Mouse (Mus musculus): ENCODE measurements at regions not wholly inside any gene's neighbourhood (a gene's known extent, or its start where the extent isn't known, plus 50 kb on each side); places are given as distances from the start of the nearest gene placed in this dataset.
A peak's percentile ranks its signal among the peaks of the same experiment; 100 is the strongest.

DNA sequence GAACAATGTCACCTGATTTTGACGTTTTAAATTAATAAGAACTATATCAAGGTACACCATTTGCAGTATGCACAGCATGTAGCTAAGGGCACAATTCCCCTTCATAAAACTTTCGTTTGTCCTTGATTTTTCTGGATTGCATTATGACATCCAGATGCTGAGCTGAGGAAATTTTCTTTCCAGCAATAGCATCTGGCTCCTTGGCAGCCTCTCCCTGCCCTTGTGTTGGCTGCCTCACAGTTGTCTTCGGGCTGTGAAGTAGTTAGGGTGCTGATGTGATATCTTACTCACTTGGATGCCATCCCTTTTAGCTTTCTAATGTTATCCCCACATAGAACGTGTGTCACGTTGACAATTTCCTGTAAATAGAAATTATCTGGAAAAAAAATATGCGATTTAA, 729.2 kb downstream of the Dach1 start:
- no peak for DNase-seq

DNA sequence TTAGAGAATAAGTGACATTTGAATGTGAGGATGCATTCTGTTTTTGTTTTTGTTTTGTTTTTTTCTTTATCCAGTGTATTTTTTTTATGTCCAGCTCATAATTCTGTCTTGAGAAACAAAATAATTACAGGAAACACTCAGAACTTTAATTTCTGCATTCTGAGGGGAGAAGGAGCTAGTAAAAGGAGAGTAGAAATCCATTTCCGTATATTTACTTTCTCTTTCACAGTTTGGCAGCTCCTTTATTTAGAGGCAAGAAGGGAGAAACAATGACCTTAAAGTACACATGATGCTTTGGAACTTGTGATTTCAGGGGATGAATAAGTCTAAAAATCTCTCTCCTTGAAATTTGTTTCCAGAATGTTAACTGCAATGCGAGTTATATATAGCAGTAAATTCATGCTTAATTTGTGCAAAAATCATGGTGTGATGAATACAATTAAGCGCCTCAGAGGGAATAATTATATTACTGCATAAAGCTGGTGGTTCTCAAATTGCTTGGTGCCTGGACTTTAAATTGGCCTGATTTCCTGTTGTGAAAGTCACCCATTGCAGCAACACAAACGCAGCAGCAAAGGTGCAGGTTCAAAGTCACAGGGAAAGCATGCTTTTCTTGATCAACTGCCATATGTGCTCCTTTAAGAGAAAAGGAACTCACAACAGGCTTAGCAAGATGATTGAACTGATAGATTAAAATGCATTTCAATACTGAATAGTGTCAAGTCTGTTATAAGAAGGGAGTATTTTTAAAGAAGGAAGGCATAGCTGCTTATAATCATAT, 733.9 kb downstream of the Dach1 start:
- no peak for DNase-seq

DNA sequence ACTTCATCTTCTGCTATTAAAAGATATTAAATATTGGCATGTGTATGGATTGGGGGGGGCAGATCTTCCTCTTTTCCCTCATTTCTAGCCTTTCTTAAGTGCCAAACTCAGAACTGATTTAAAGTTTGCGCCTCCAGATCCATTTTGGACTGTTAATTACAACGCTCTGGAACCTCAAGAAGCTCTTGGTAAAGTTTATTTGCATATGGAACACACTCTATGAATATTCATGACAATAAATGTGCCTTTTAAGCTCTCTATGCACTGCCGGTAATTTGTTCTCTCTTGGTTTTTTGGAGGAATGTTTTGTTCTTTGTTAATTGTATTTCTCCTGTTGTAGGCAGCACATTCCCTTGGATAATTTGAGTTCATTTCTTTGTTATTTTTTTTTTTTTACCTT, 738.3 kb downstream of the Dach1 start:
- no peak for DNase-seq

DNA sequence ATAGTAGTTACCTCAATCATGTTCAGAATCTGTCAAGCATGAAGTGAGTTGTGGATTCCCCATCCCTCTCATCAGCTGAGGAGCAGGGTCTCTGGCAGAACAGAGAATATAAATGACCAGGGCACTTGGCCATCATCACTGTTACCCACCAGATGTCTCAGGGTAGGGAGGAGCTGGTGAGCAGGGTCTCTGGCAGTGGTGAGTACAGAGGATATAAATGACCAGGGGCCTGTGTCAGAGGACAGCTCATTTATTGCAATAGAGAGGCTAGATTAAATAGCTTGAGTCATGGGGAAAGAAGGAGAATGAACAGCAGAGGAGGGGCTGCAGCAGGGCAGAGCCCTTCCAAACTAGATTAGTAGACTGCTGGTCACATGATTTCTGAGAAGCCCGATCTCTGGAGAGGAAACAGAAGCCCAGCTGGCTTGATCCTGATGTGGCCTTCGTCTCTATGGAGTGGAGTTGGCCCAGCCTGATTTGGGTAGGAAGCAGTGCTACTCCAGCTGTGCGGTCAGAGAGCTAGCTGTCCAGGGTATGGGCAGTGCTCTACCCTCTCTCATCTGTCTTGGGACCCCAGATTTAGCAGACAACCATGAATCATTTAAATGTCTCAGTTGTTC, 766.3 kb downstream of the Dach1 start:
- peak; percentile 86 for DNase-seq

DNA sequence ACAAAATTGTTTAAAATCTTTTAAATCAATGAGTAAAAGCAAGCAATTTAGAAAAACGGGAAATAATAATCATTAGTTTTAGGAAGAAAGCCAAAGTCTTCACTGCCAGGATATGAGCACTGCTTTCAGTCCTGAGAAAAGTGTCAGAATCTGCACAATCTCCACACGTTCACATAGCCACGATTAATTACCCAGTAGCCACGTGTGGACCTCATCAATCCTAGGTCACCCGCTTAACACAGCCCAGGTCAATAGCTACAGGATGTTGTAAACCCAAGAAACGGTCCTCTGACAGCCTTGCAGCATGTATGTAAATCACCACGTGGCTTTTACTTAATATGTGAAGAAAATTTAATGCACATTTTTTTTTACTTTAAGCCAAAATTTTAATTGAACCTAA, 773.2 kb downstream of the Dach1 start:
- peak; percentile 14 for DNase-seq

DNA sequence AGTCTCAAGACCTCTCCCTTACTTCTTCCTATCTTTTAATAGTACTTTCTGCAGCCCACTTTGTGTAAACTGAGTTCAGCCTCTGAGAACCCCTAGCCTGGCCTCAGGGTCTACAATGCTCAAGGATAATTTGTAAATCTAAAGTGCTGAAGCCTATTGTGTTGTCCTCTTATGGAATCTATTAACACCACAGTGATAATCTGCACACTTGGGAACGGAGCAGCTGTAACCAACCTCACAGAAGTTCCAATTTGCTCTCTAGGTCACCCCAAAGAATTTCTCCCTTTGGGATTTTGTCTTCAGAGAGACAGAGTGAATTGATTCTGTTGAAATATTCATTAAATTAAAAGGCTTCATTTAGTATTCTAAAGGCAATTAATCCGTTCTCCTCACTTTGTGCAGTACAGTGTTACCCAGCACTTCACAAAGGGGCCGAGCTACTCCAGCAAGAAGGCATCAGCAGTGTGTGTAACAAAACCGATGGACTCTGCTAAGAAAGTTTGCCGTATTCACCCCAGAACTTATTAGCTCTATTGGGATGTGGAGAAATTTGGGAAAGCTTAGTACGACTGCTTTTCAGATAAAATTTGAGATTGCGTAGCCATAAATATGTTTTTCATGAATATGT, 773.7 kb downstream of the Dach1 start:
- peak; percentile 49 for DNase-seq

DNA sequence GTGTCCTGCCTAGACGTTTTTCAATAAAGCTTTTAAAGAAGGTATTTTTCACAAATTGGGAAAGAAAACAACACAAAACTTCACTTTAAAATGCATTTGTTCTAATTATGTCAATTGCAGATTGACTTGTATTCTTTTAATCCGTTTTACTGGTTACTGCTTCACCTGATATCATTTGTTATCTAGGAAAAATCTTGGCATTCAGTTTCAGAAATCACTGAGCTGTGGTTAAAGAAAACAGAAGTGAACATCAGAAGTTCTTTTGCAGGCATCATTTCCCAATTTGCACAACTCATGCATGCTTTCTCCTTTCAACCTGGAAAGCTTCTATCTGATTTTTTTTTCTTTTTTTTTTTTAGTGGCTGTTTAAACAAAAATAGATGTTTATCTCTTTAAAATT, 780.6 kb downstream of the Dach1 start:
- no peak for DNase-seq

DNA sequence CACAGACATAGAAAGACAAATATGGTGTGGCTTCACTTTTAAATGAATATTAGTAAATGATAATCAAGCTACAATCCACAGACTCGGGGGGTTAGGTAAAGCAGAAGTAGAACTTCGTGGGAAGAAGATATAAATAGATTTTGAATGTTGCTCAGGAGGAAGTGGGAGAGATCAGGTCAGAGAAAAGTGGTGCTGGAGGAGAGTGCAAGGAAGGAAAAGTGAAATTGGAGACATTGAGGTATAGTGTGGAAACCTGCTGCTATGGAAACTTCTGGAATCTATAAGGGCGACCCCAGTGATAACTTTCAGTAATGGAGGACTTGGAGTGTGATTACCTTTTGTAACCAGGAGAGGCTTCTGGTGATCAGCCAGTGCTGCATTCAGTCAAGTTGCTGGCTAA, 789.4 kb downstream of the Dach1 start:
- DNase-seq = no peak

DNA sequence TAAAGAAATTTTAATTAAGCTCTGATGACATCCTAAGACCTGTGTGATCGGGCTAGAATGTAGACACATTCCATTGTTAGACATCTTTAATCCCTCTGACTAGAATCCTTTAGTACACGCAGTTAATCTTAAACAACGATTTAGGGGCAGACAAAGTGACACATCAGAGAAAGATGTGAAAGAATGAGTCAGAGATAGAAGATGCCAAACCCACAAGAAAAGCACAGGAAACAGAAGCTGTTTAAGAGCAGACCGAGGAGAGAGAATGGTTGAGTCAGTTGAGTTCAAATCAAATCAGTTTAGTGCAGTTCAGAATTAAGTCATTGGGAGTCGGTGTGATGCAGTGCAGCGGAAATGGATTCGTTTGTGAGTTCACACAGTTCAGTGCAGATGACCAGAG, 812.6 kb downstream of the Dach1 start:
- DNase-seq = no peak

DNA sequence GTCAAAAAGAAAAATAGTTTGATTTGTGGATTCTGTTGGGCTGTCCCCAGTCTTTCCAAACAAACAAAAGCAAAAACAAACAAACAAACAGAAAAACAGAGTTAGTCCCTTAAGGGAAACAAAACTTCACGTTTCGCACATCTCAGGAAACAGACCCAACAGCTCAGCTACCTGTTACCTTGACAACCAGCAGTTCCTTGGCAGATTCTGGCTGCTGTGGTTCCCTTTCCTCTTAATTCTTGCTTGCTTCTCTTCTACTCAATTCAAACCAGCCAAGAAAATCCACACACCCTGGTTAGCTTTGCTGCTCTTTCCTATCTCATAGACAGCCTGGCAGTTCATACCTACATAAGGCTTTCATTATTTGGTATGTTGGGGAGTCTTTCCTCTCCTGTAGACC, 821.6 kb downstream of the Dach1 start:
- no peak for DNase-seq

DNA sequence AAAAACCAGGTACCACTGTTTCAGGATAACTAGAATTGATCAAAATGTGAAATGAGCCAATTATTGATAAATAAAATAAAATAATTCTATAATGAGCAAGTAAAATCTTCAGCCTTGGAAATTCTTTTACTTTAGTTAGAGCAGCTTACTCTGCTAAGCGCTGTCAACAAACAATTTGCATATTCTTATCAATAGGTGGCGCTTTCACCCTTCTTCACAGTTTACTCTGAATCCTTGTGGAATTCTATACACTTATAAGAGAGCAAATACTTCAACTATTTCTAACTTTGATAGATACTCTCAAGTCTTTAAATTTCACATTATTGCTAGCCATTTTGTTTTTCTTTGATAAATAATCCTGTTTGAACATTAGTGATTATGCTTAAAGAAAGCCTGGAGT, 812.5 kb upstream of the Klhl1 start:
- DNase-seq = no peak

DNA sequence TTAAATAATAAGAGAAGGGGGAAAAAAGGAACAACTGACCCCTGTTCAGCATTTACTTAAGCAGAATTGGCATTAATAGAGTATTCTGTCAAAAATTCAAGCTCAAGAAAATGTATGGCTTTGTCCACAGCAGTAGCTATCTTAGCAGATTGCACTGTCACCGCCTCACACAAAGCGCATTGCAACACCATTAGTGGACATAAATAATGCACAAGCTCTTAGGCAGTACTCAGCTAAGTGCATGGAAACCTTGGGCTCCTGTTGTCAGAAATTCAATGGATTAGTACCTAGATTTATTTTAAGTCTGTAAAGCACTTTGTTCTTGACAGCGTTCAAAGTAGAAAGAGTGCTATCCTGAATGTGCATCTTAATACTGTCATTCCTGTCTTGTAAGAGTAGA, 811.1 kb upstream of the Klhl1 start:
- no peak for DNase-seq

DNA sequence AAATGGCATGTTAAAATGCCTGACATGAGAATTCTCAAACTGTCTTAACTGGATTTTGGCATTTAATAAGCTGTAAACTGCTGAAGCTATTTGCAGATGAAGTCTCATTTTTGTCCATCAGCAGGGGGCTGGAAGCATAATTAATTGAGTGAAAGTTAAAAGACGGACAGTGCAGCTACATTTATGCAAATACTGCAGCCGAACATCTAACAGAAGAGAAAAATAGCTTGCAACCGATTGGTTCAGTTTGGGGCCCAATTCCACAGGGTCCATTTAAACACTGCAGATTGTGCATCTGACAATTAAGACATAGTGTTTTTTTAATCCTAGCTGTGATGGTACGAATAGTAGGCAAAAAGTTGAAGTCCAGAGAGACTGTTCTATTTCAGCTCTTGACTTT, 774.2 kb upstream of the Klhl1 start:
- peak; percentile 24 for DNase-seq

DNA sequence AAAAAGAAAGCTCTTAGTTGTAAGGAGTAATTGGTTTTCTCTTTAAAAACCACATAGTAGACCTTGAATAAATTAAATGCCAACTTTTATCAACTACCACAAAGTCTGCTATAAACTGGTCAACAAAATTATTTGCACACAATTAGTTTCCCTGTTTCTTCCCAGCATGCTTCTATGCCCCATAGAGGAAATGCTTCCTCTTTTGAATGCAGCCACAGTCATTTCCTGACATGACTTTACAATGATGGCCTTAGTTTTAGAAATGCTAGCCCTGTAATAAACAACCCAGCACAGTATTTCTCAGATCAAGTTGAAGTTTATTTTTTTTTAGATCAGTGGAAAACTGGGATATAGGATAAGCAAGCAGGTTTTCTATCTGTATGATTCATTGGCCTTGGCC, 768.5 kb upstream of the Klhl1 start:
- DNase-seq = no peak

DNA sequence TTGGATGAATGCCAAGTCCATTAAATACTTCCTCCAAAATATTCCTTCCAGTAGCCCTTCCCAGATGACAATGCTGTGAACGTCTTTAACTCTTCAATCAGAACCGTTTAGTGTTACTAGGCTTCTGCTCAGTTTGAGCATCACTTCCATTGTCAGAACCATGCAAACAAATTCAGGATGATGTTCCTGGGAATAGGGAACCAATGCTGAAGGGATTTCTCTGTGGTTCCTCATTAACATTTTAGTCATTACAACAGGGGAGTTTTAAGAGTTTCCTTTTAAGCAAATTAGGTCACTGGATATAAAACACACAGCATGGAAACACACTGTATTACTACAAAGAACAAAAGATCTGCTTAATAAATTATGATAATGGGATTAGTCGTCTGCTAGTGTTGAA, 739.6 kb upstream of the Klhl1 start:
- DNase-seq = no peak

Data from heart, adult 11 months (tissue).